19 mouse cellular contexts compared by ENCODE assay signal in the genomic region with DNA sequence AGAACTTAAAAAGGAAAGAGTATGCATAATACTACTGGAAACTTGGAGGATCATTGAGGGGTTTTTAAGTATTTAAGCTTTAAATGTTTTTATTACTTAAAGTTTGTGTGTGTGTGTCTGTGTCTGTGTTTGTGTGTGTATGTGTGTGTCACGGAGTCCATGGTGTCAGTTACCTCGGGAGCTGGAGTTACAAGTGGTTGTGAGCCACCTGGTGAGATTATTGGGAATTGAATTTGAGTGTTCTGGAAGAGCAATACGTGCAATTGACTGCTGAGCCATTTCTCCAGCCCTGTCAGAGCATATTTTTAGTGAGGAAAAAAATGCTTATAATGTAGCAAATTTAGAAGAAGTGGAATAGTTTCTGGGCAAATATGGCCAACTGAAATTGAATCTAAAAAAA. TPM values are rescaled to one million over a fixed set of nuclear protein-coding genes. Genes with fewer than 3 reads are reported as not detected.
DNase-seq lines count a peak whose midpoint lies in the region; ATAC-seq and TF ChIP-seq lines count a peak whose summit lies in the region.
"Had no signal": no experiment of that assay in that cellular context is flagged by ENCODE, and none has a peak within 500 bp of the region (broad histone marks: within the 10 kb centered on the region; RNA-seq: fewer than 3 reads in every experiment).

No protein-coding gene starts in this region.

- H3K4me3 ChIP-seq in forebrain, postnatal 0 days (ENCODE audit: low read depth, low read length) = no peak overlapping the region
- no peak overlapping the region for H3K4me3 ChIP-seq in forebrain, embryonic 10.5 days
- H3K4me3 ChIP-seq: embryonic facial prominence, embryonic 13.5 days; forebrain, embryonic 13.5 days; limb, embryonic 12.5 days; lung, embryonic 15.5 days; myocyte had no signal

- no peaks in the 10 kb centered on the region for H3K27me3 ChIP-seq in forebrain, postnatal 0 days (ENCODE audit: insufficient read depth, low read length)
- H3K27me3 ChIP-seq in forebrain, embryonic 10.5 days (ENCODE audit: poor library complexity, severe bottlenecking) = no peaks in the 10 kb centered on the region
- H3K27me3 ChIP-seq: embryonic facial prominence, embryonic 13.5 days; forebrain, embryonic 13.5 days; limb, embryonic 12.5 days; lung, embryonic 15.5 days had no signal

- ATAC-seq in forebrain, postnatal 0 days = no peak
- no peak for ATAC-seq in activated CD4-positive, CD25-positive, alpha-beta regulatory T cell, adult 4 months
- ATAC-seq: forebrain, embryonic 13.5 days had no signal

- DNase-seq in forebrain, postnatal 0 days = no peak
- DNase-seq in forebrain, embryonic 10.5 days (ENCODE audit: extremely low spot score, low spot score) = no peak
- DNase-seq in kidney, postnatal 14 days = peak; percentile 15
- DNase-seq in kidney, postnatal 4 days = no peak
- DNase-seq in 3T3-L1 (ENCODE audit: low read depth, low spot score) = peak; percentile 20
- DNase-seq in ZHBTc4 (ENCODE audit: low read depth, low spot score) = peak; percentile 17
- DNase-seq in spleen, postnatal 10 days (ENCODE audit: low spot score in 2 of 2) = no peak
- DNase-seq: adrenal gland, adult 2 months; cerebellum, adult 8-10 months; heart, postnatal 4 days; right cerebral cortex, postnatal 14 days; thymus, adult 2 months had no signal

- H3K9me3 ChIP-seq in forebrain, postnatal 0 days (ENCODE audit: low read length) = no peaks in the 10 kb centered on the region
- H3K9me3 ChIP-seq in forebrain, embryonic 10.5 days = no peaks in the 10 kb centered on the region
- H3K9me3 ChIP-seq: embryonic facial prominence, embryonic 13.5 days; forebrain, embryonic 13.5 days; limb, embryonic 12.5 days; lung, embryonic 15.5 days had no signal

- H3K27ac ChIP-seq in forebrain, postnatal 0 days (ENCODE audit: low read depth, low read length) = no peak overlapping the region
- H3K27ac ChIP-seq in forebrain, embryonic 10.5 days = no peak overlapping the region
- H3K27ac ChIP-seq: embryonic facial prominence, embryonic 13.5 days; forebrain, embryonic 13.5 days; limb, embryonic 12.5 days; lung, embryonic 15.5 days had no signal

- WGBS in forebrain, postnatal 0 days = 41% methylated on average over 3 of the region's 3 CpGs
- WGBS in forebrain, embryonic 10.5 days = 65% methylated on average over 3 of the region's 3 CpGs

- H3K4me2 ChIP-seq in forebrain, postnatal 0 days (ENCODE audit: low read depth) = no peak overlapping the region
- H3K4me2 ChIP-seq: embryonic facial prominence, embryonic 13.5 days; forebrain, embryonic 13.5 days; heart, embryonic 11.5 days; limb, embryonic 12.5 days; lung, embryonic 15.5 days had no signal

- peak; percentile 36 for TF ChIP-seq CTCF in forebrain, postnatal 0 days (IDR thresholded peaks at IDR 0.05; ENCODE audit: low read depth)

- H3K4me1 ChIP-seq in forebrain, postnatal 0 days (ENCODE audit: insufficient read depth) = no peaks in the 10 kb centered on the region
- peaks cover 15% of the 10 kb centered on the region; the same call in 1 of the 2 replicates for H3K4me1 ChIP-seq in forebrain, embryonic 10.5 days
- H3K4me1 ChIP-seq: lung, embryonic 15.5 days had no signal

- H3K9ac ChIP-seq in forebrain, postnatal 0 days = no peak overlapping the region
- H3K9ac ChIP-seq: embryonic facial prominence, embryonic 13.5 days; forebrain, embryonic 13.5 days; limb, embryonic 12.5 days; lung, embryonic 15.5 days had no signal

- no peaks in the 10 kb centered on the region for H3K36me3 ChIP-seq in forebrain, postnatal 0 days (ENCODE audit: insufficient read depth)
- H3K36me3 ChIP-seq in forebrain, embryonic 10.5 days (replicated peaks) = no peaks in the 10 kb centered on the region
- H3K36me3 ChIP-seq: embryonic facial prominence, embryonic 13.5 days; limb, embryonic 12.5 days; lung, embryonic 15.5 days had no signal

RNA-seq across cellular contexts. Expression of gene Abcb1b, which starts 44.9 kb away (rescaled TPM):
- total RNA-seq in forebrain, postnatal 0 days (2014; rRNA removed) = 0.77 and 1.5 TPM in 2 replicates
- 0.52 and 0.65 TPM in 2 replicates for polyA plus RNA-seq in forebrain, postnatal 0 days (2015; fragmentation: Nextera tagmentation; extraction: Ambion mirVana)
- 0.95 and 1.4 TPM in 2 replicates for polyA plus RNA-seq in forebrain, embryonic 10.5 days (2016; fragmentation: Nextera tagmentation; extraction: Ambion mirVana)
- polyA plus RNA-seq in activated CD4-positive, CD25-positive, alpha-beta regulatory T cell, adult 4 months (2017; shearing (Covaris generic)) = 10 to 100 TPM; 10.2 to 16.5 TPM

RNA-seq across cellular contexts. Expression of gene Abcb4, which starts 50.7 kb away (rescaled TPM):
- total RNA-seq in forebrain, postnatal 0 days (2014; rRNA removed) = 1.6 and 2.0 TPM in 2 replicates
- polyA plus RNA-seq in forebrain, postnatal 0 days (2015; fragmentation: Nextera tagmentation; extraction: Ambion mirVana) = 0.47 and 0.49 TPM in 2 replicates
- 0.29 and 0.64 TPM in 2 replicates for polyA plus RNA-seq in forebrain, embryonic 10.5 days (2016; fragmentation: Nextera tagmentation; extraction: Ambion mirVana)
- 1 to 10 TPM in 1 of 2 experiments, not detected in 1; 1.5 TPM for polyA plus RNA-seq in activated CD4-positive, CD25-positive, alpha-beta regulatory T cell, adult 4 months (2017; shearing (Covaris generic))

Comparison
In these comparisons a context has a peak if more than half of its experiments do, and no peak if none do; other contexts are left out.
1. DNase-seq: peak in kidney, postnatal 14 days (single experiment), 3T3-L1 (single experiment) and ZHBTc4 (single experiment); none in forebrain, postnatal 0 days (single experiment), forebrain, embryonic 10.5 days (single experiment), kidney, postnatal 4 days (0 of 2) and spleen, postnatal 10 days (0 of 2).